Mouse (Mus musculus) heart, postnatal 14 days (tissue): ENCODE data around the gene Fam71a. TPM values are rescaled to one million over a fixed set of nuclear protein-coding genes. Genes with fewer than 3 reads are reported as not detected.

Source experiments
- DNase-seq, 2 experiments: peaks; one replicate each; pipeline ENCODE4 v3.0.0; 2021 to 2022
- intact Hi-C: fragments of 180-260 bp; cut with DNase I; formaldehyde crosslinking; loops from one replicate; pipeline ENCODE4 v1.15.1; 2025
- total RNA-seq, 2 experiments: library from RNA; stranded (reverse); gene quantifications; 2 replicates each; pipeline ENCODE4 v1.2.3; 2021

Gene Fam71a
- total RNA-seq, 2 experiments from 2014 or later, result not detected

DNA sequence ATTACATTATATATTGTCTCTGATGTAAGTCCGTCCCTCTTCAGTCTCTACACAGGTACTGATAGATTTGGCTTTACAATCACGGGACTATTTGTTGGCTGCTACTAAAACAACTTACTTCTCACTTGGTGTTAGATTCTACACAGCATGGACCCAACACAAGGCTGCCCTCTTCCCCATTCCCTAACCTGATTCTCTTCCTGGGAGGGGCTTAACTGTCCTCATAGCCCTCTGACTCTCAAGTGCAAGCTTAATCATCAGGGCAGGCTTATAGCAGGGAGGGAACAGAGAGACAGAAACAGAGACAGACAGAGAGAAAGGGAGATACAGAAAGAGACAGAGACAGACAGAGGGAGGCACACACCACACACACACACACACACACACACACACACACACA, 32.9 kb downstream of the Fam71a start:
- DNase-seq, result no peak
- intact Hi-C loops, result no loop called here

DNA sequence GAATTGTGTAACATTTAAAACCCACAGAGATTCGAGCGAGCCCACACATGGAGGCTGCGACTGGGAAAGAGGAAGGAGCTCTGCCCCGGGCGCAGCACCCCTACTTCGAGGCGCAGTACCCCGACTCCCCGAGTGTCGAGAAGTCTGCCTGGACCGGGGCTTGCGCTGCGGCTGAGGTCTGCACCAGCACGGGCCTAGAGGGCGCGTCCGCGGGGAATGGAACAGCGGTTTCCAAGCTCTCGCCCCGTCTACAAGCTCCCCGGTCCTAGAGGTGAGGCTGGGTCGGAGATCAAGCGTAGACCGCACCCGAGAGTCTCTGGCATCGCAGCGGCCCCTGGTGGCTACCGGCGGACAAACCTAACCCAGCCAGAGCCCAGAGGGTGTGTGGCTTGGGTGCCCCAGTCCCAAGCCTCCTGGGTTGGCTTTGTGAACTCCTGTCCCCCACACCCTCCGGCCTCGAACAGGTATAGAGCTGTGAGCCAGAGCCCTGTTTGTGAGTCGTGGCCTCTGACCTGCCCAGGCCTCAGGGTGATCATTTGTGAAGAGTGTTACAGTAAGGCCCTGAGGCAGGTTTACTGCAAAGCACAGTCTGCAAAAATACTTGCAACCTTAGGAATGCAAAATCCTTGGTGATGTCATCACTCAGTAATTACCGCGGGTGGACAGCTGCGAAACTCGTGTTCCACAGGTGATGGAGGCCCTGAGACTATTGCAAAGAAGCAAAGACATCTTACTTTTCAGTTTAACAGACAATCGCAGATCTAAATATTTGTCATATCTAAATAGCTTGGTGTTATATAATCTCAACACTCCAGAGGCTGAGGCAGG, 38.6 kb downstream of the Fam71a start:
- peak; percentile 78 to 84 for DNase-seq
- intact Hi-C loops, result loop anchor here (5.0 kb wide), 3 partner anchors 39 to 184 kb away; no protein-coding TSS in a partner anchor

- intact Hi-C loops, result no loop called here
- DNase-seq, result no peak
Observed at GRCm38 (mm10) chr1:191124288-191124687, 40.3 kb downstream of the Fam71a start.

DNA sequence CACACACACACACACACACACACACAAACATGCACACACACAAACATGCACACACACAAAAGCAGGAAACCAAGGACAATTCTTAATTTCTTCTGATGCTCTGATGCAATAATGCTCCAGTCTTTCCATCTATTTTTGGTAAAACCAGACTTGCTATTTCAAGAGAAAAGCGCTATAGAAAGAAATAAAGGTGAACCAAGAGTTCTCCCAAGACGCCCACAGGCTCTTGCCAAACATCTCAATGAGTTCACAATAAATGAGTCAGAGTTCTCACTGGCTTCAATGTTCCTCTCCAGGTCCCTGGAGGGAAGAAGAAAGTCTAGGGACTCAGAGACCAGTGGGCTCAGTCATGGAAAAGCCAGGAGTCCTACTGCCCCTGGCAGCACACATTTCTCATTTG, 40.9 kb downstream of the Fam71a start:
- no peak for DNase-seq
- intact Hi-C loops, result no loop called here

DNA sequence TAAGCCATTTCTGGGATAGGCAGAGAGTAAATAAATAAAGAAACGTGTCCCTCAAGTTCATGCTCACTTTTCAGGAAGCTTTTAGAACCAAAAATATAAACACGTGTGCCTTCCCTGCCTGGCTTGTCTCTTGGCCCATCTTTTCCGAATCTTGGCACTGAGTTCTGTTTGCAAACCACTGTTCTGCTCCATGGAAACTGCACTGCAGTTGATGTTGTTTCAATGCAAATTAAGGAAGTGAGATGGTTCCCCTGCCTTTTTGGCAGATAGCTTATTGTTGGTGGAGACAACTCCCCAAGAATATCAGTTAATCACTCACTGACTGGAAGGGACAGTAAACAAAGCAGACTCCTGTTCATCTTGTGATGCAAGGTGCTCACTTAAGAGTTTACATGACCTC, 41.9 kb downstream of the Fam71a start:
- no peak for DNase-seq

GRCm38 (mm10) chr1:191115514-191116238, 48.9 kb downstream of the Fam71a start:
- intact Hi-C loops, result loop anchor here (2.0 kb wide), 1 partner anchor 19 kb away; the partner anchor contains the start of gene Batf3
- DNase-seq, result peak; percentile 45 to 50

More for the DNA sequence above, 41.9 kb downstream of the Fam71a start:
- intact Hi-C loops, result no loop called here

DNA sequence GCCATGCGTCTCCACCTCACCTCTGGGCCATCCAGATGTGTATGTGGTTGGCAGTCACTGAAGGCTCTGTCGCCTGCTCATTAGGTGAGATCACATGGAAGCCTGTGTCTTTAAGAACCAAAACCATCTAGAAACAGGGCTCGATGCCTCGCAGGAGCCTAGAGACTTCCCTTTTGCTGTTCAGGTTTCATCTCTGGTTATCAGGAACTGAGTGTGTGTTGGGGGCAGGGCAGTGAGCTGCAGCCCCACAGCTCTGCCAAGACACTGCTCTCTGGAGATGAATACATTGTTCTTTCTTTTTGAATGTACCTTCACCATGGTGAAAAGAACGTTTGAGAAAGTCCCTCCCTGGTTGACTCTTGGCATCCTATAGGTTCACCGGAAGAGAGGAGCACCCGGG, 49.7 kb downstream of the Fam71a start:
- no peak for DNase-seq
- intact Hi-C loops, result loop anchor here (2.0 kb wide), 1 partner anchor 18 kb away; the partner anchor contains the start of gene Batf3

Other genes with a start within 250 kb of the Fam71a start
- 10 to 100 TPM; 30.1 to 33.0 TPM for gene Angel2, start 239.7 kb downstream of the Fam71a start, total RNA-seq
- gene Vash2, start 185.5 kb downstream of the Fam71a start, total RNA-seq, result 1 to 10 TPM; 1.4 to 1.7 TPM
- gene Flvcr1, start 138.7 kb downstream of the Fam71a start, total RNA-seq, result 1 to 10 TPM; 6.4 to 7.0 TPM
- not detected for gene Spata45, start 128.2 kb downstream of the Fam71a start, total RNA-seq
- gene Tatdn3, start 101.9 kb downstream of the Fam71a start, total RNA-seq, result 10 to 100 TPM; 14.4 to 20.7 TPM
- 1 to 10 TPM in 1 of 2 experiments, under 1 TPM in 1; 0.65 to 1.4 TPM for gene Nsl1, start 101.8 kb downstream of the Fam71a start, total RNA-seq
- gene Batf3, start 67.0 kb downstream of the Fam71a start, total RNA-seq, result not detected
- 1 to 10 TPM; 4.5 to 9.5 TPM for gene Atf3, start 53.2 kb upstream of the Fam71a start, total RNA-seq
- 100 to 1,000 TPM in 1 of 2 experiments, 10 to 100 TPM in 1; 96.9 to 104 TPM for gene Nenf, start 153.4 kb upstream of the Fam71a start, total RNA-seq
- gene Tmem206, start 161.1 kb upstream of the Fam71a start, total RNA-seq, result 1 to 10 TPM; 3.4 to 4.7 TPM
- gene Ppp2r5a, start 238.5 kb upstream of the Fam71a start, total RNA-seq, result 100 to 1,000 TPM; 116 to 118 TPM